Mouse (Mus musculus) 416B (cell line): ENCODE data around the gene S100a16.

ENCODE experiments used
- DNase-seq: peaks from one replicate; pipeline ENCODE4 v3.0.0; 2011; ENCODE audit warnings: low read depth

S100a16 gene

GRCm38 (mm10) chr3:90537141-90537904 is at the start of gene S100a16:
S100a16 (plus strand) TSS chr3:90537254.
- no peak for DNase-seq

- DNase-seq, result peak; percentile 50
These were observed 48.5 kb upstream of the S100a16 start for GRCm38 (mm10) chr3:90488576-90488975.

- DNase-seq, result peak; percentile 97
These were observed 46.3 kb upstream of the S100a16 start, which contains the start of gene Snapin for GRCm38 (mm10) chr3:90490696-90491256. Snapin (minus strand) TSS chr3:90491033.

GRCm38 (mm10) chr3:90491350-90491749 is 45.7 kb upstream of the S100a16 start:
- DNase-seq, result peak; percentile 81

- DNase-seq, result no peak
These were observed 43.1 kb upstream of the S100a16 start for GRCm38 (mm10) chr3:90493831-90494540.

- no peak for DNase-seq
These were observed 41.1 kb upstream of the S100a16 start for GRCm38 (mm10) chr3:90495850-90496525.

GRCm38 (mm10) chr3:90497597-90497996 is 39.5 kb upstream of the S100a16 start:
- DNase-seq, result no peak

- no peak for DNase-seq
These were observed 33.6 kb upstream of the S100a16 start for GRCm38 (mm10) chr3:90503444-90503843.

GRCm38 (mm10) chr3:90505216-90505615 is 31.8 kb upstream of the S100a16 start:
- DNase-seq, result no peak

- DNase-seq, result no peak
These were observed 30.7 kb upstream of the S100a16 start for GRCm38 (mm10) chr3:90506362-90506761.

- no peak for DNase-seq
These were observed 28.6 kb upstream of the S100a16 start for GRCm38 (mm10) chr3:90508287-90508949.

GRCm38 (mm10) chr3:90508950-90509746 is 27.9 kb upstream of the S100a16 start, which contains the start of gene Chtop:
Chtop (minus strand) TSS chr3:90509498.
- peak; percentile 99 for DNase-seq

GRCm38 (mm10) chr3:90509747-90510123 is 27.3 kb upstream of the S100a16 start:
- no peak for DNase-seq

- DNase-seq, result no peak
These were observed 24.8 kb upstream of the S100a16 start for GRCm38 (mm10) chr3:90512276-90512675.

- DNase-seq, result no peak
These were observed 24.0 kb upstream of the S100a16 start for GRCm38 (mm10) chr3:90512948-90513642.

GRCm38 (mm10) chr3:90513796-90514590 is 23.1 kb upstream of the S100a16 start, which contains the start of the genes S100a1 and S100a13:
S100a1 (minus strand) TSS chr3:90514392.
S100a13 (plus strand) TSS chr3:90514435.
- DNase-seq, result peak; percentile 78

- peak; percentile 71 for DNase-seq
These were observed 22.4 kb upstream of the S100a16 start for GRCm38 (mm10) chr3:90514691-90515090.

GRCm38 (mm10) chr3:90515242-90515641 is 21.8 kb upstream of the S100a16 start:
- peak; percentile 22 for DNase-seq

GRCm38 (mm10) chr3:90515789-90516188 is 21.3 kb upstream of the S100a16 start:
- no peak for DNase-seq
